Mouse (Mus musculus) natural killer cell, adult 2 months (primary cell): ENCODE results near the gene Det1.
A peak's percentile ranks its signal among the peaks of the same experiment; 100 is the strongest.

Experiments
- DNase-seq, 2 experiments: peaks; one replicate each; pipeline ENCODE4 v3.0.0; 2022; ENCODE audit warnings: low spot score in 2 of 2

Gene Det1

DNA sequence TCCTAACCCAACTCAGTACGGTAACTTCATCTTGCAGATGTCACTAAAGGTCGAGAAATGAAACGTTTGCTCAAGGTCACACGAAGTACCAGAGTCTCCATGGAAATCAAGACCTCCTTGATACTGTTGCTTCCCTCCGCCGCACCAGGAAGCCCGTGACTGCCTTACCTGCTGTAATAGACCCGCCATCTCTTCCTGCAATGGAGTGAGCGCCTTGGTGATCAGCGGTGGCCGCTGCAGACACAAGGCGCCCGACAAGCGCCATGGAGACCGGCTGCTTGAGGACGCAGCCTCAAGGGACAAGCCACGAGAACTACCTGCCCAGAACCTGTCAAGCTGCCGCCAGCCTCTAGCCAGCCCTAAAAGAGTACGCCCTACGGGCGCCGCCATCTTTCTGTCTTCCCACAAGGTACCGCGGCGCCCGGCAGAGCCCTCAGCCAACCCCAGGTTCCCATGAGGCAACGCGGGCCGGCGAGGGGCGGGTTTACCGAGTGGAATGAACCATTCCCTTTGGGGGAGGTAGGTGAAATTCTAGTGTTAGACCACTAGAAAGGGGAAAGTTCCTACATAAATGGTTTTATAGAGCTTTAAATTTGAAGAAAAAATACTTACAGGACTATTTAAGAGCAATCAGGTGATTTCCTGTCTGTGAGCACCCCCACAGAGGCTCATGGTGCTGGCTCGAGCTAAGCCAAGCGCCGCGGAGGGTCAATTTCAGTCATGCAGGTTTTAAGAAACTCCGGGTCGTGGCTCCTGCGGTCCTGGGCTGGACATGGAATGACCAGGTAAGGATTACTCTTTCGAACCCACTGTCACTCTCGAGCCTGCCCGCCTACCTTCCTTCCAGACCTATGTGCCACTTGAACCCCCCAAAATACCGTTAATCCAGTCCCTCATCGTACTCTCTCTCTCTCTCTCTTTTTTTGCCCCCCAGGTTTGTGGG lies 64.2 kb downstream of the Det1 start, which contains the start of the genes Mrps11 and Mrpl46:
Gene Mrps11, plus strand, starts transcription at position 481 of the 943 bp plus-strand sequence.
Gene Mrpl46, minus strand, starts transcription at position 893 of the 943 bp plus-strand sequence.
- peak; percentile 76 to 85 for DNase-seq

DNA sequence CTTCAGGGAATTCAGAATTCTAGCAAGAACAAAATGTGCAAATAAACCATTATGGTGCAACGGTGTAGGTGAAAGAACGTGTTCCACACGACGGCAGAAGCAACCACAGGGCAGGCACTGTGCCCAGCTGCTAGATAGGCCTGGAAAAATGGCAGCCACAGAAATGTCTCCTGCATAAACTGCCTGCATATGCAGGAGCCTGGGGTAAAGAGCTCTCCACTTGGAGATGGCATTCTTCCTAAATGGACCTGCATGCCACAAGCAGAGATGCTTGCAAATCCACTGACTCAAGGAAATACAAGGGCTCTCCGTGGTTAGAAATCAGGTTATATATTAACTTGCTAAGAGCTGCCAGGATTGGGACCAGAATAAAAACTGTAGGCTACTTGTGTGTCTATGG lies 68.3 kb downstream of the Det1 start:
- DNase-seq = no peak
